Mouse (Mus musculus) limb, embryonic 10.5 days (tissue): ENCODE results near the gene U2af2. TPM values are rescaled to one million over a fixed set of nuclear protein-coding genes. Genes with fewer than 3 reads are reported as not detected.

ENCODE experiments used
- DNase-seq: peaks from one replicate; pipeline ENCODE4 v3.0.0-alpha.2; 2017; ENCODE audit warnings: low spot score
- H3K27ac ChIP-seq: fragments of 300-500 bp; sonication (generic); 2 replicates; pipeline ENCODE4 v1.5.1; 2016; ENCODE audit warnings: mild to moderate bottlenecking
- H3K27me3 ChIP-seq: fragments of 300-500 bp; sonication (generic); 2 replicates; pipeline ENCODE4 v1.6.1; 2016; ENCODE audit warnings: low read depth, mild to moderate bottlenecking; ENCODE audit not compliant: poor library complexity, severe bottlenecking
- H3K36me3 ChIP-seq: fragments of 300-500 bp; sonication (generic); 2 replicates; pipeline ENCODE4 v1.6.1; 2016; ENCODE audit warnings: mild to moderate bottlenecking, moderate library complexity
- H3K4me1 ChIP-seq: fragments of 300-500 bp; sonication (generic); 2 replicates; pipeline ENCODE4 v1.6.1; 2016
- H3K4me3 ChIP-seq: fragments of 300-500 bp; sonication (generic); 2 replicates; pipeline ENCODE4 v1.5.1; 2016; ENCODE audit warnings: mild to moderate bottlenecking, moderate library complexity
- H3K9me3 ChIP-seq: fragments of 300-500 bp; sonication (generic); replicated peaks from 2 replicates; pipeline ENCODE4 v1.6.1; 2016; ENCODE audit warnings: mild to moderate bottlenecking
- WGBS: fragments of 180-500 bp; shearing (Covaris S2); methylation state at CpG from one replicate; pipeline ENCODE4 v1.1.7; 2016; 5-methylcytosine and 5-hydroxymethylcytosine counted together
- microRNA-seq: library from miRNA; unstranded; fragments of <30 nt; microRNA quantifications from one replicate; pipeline ENCODE4, GENCODE M21; 2017
- polyA plus RNA-seq: library from polyadenylated mRNA; unstranded; fragments of >200 nt; fragmentation: Nextera tagmentation; extraction: Ambion mirVana; gene quantifications from 2 replicates; pipeline ENCODE4 v1.2.1, GENCODE M21; 2016

U2af2 gene
- polyA plus RNA-seq, 1 experiment from 2014 or later = 202 TPM

DNA sequence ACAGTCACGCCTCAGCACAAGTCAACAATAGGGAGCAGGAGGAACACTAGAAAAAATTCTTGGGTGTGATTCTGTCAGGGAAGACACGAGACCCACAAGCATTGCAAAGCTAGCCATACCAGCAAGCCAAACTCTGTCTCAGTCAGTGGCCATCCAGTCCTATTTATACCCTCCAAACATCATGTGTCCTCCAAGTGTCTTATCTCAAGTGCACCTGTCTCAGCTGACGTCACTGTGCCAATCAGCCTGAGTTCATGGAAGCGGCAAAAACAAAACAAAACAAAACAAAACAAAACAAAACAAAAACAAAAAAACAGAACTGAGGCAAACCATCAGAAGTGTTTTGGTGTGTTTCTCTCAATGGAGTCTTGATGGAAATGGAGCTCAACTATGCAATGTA, 46.3 kb downstream of the U2af2 start:
- H3K4me1 ChIP-seq = no peaks in the 10 kb centered on the region
- 81% methylated on average over 4 of the region's 4 CpGs for WGBS
- no peaks in the 10 kb centered on the region for H3K36me3 ChIP-seq
- H3K4me3 ChIP-seq = no peak overlapping the region
- no peaks in the 10 kb centered on the region for H3K9me3 ChIP-seq
- no peaks in the 10 kb centered on the region for H3K27me3 ChIP-seq
- DNase-seq = no peak
- H3K27ac ChIP-seq = no peak overlapping the region

DNA sequence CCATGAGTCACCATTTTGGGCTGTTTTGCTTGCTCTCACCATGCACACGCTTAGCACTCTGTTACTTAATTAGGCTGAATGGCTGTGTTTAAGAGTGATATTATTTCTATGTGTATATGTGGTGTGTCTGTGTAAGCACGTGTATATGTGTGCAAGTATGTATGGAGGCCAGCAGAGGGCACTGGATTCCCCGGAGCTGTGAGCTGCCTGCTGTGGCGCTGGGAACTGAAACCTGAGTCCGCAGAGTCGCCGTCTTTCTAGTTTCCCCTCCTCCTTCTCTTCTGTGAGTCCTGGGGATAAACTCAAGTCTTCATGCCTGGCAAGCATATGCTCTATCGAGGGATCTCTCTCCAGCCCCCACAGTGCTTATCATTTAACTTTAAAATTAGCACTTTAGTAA, 47.4 kb downstream of the U2af2 start:
- 86% methylated on average over 8 of the region's 8 CpGs for WGBS
- Histone ChIP-seq H3K27me3 (no peaks in the 10 kb centered on the region), H3K27ac (no peak overlapping the region), H3K9me3 (no peaks in the 10 kb centered on the region), H3K36me3 (no peaks in the 10 kb centered on the region), H3K4me3 (no peak overlapping the region), H3K4me1 (no peaks in the 10 kb centered on the region)
- DNase-seq = no peak

DNA sequence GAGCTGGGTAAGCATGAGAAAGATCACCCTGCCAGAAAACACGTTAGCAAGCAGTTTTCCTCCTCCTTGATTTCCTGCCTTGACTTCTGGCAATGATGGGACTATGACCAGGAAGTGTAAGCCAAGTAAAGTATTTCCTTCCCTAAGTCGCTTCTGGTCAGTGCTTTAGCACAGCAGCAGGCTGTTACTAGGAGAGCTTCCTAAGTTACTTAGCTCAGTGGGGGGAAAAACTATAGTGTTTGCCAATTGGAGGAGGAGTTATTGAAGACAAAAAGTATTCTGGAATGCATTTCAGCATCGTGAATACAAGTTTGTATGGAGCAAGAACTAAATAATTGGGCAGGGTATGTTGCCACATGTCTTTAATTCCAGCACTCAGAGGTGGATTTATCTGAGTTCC, 50.8 kb downstream of the U2af2 start:
- Histone ChIP-seq H3K36me3 (no peaks in the 10 kb centered on the region), H3K4me3 (no peak overlapping the region), H3K4me1 (no peaks in the 10 kb centered on the region), H3K9me3 (no peaks in the 10 kb centered on the region), H3K27me3 (no peaks in the 10 kb centered on the region), H3K27ac (no peak overlapping the region)
- DNase-seq = no peak
- 48% methylated on average over 3 of the region's 3 CpGs for WGBS

GRCm38 (mm10) chr7:5116850-5117249, 54.9 kb downstream of the U2af2 start, which contains the start of gene Rfpl4:
Rfpl4 (minus strand) TSS chr7:5116950.
- Histone ChIP-seq H3K4me3 (no peak within 1 kb of the TSS), H3K27me3 (no peaks in the 10 kb centered on the region), H3K36me3 (no peaks in the 10 kb centered on the region), H3K9me3 (no peaks in the 10 kb centered on the region), H3K4me1 (no peaks in the 10 kb centered on the region), H3K27ac (no peak within 1 kb of the TSS)
- no peak for DNase-seq
- WGBS = 91% methylated on average over 3 of the region's 3 CpGs

- no peak overlapping the region for H3K27ac ChIP-seq
- DNase-seq = no peak
- no peak overlapping the region for H3K4me3 ChIP-seq
- 0 out of 2 replicates have a peak, but pooled peaks cover 4% of the 10 kb centered on the region for H3K27me3 ChIP-seq
- H3K36me3 ChIP-seq = no peaks in the 10 kb centered on the region
- H3K4me1 ChIP-seq = peaks cover 3% of the 10 kb centered on the region; the same call in 1 of the 2 replicates
- WGBS = 91% methylated on average over 8 of the region's 8 CpGs
- H3K9me3 ChIP-seq = no peaks in the 10 kb centered on the region
Measured at GRCm38 (mm10) chr7:5125078-5125477, 63.1 kb downstream of the U2af2 start.

- WGBS = 20% methylated on average over 42 of the region's 42 CpGs
- DNase-seq = peak; percentile 79
- H3K27me3 ChIP-seq = 0 out of 2 replicates have a peak, but pooled peaks cover 4% of the 10 kb centered on the region
- H3K9me3 ChIP-seq = no peaks in the 10 kb centered on the region
- H3K36me3 ChIP-seq = no peaks in the 10 kb centered on the region
- peak within 1 kb of the TSS; percentile 44 for H3K4me3 ChIP-seq
- H3K4me1 ChIP-seq = peaks cover 3% of the 10 kb centered on the region; the same call in 1 of the 2 replicates
- peak within 1 kb of the TSS; percentile 46 for H3K27ac ChIP-seq
Measured at GRCm38 (mm10) chr7:5125549-5126406, 63.8 kb downstream of the U2af2 start, which contains the start of gene Rasl2-9. Rasl2-9 (minus strand) TSS chr7:5125950.

Small RNA genes lying within 50 kb of the gene (microRNA-seq; reads per million reads assigned to microRNA genes)
- gene Gm26217 = not detected

Other genes with a start within 250 kb of the U2af2 start
- 500 and 550 TPM in 2 replicates for gene Ube2s, start 249.6 kb upstream of the U2af2 start, polyA plus RNA-seq
- 0.16 and 0.18 TPM in 2 replicates for gene Shisa7, start 217.4 kb upstream of the U2af2 start, polyA plus RNA-seq
- 2.6 and 3.1 TPM in 2 replicates for gene Isoc2b, start 191.9 kb upstream of the U2af2 start, polyA plus RNA-seq
- gene Isoc2a, start 185.0 kb upstream of the U2af2 start, polyA plus RNA-seq = 0.46 and 0.64 TPM in 2 replicates
- gene Gm36210, start 155.6 kb upstream of the U2af2 start, polyA plus RNA-seq = not detected in 2 replicates
- gene Zfp628, start 146.9 kb upstream of the U2af2 start, polyA plus RNA-seq = 4.2 and 5.1 TPM in 2 replicates
- gene Nat14, start 140.1 kb upstream of the U2af2 start, polyA plus RNA-seq = 2.8 and 4.9 TPM in 2 replicates
- gene Ssc5d, start 136.4 kb upstream of the U2af2 start, polyA plus RNA-seq = 0.95 and 2.0 TPM in 2 replicates
- 0.10 and 0.18 TPM in 2 replicates for gene Sbk2, start 97.7 kb upstream of the U2af2 start, polyA plus RNA-seq
- not detected in 2 replicates for gene Sbk3, start 91.0 kb upstream of the U2af2 start, polyA plus RNA-seq
- 21.9 and 28.3 TPM in 2 replicates for gene Zfp579, start 66.0 kb upstream of the U2af2 start, polyA plus RNA-seq
- gene Zfp524, start 47.7 kb upstream of the U2af2 start, polyA plus RNA-seq = 8.2 and 9.0 TPM in 2 replicates
- 64.8 and 68.3 TPM in 2 replicates for gene Fiz1, start 47.4 kb upstream of the U2af2 start, polyA plus RNA-seq
- 2.0 TPM in 1 of 2 replicates, not detected in the other for gene Gm44973, start 46.6 kb upstream of the U2af2 start, polyA plus RNA-seq
- gene Zfp865, start 41.8 kb upstream of the U2af2 start, polyA plus RNA-seq = 7.5 and 7.7 TPM in 2 replicates
- 5.5 and 9.0 TPM in 2 replicates for gene Ccdc106, start 41.6 kb upstream of the U2af2 start, polyA plus RNA-seq
- not detected in 2 replicates for gene 4632433K11Rik, start 28.0 kb upstream of the U2af2 start, polyA plus RNA-seq
- 2.5 and 4.0 TPM in 2 replicates for gene Zfp784, start 23.7 kb upstream of the U2af2 start, polyA plus RNA-seq
- 30.1 and 34.3 TPM in 2 replicates for gene Zfp580, start 10.6 kb upstream of the U2af2 start, polyA plus RNA-seq
- 64.5 and 69.1 TPM in 2 replicates for gene Epn1, start 18.1 kb downstream of the U2af2 start, polyA plus RNA-seq
- not detected in 2 replicates for gene Rfpl4, start 54.8 kb downstream of the U2af2 start, polyA plus RNA-seq
- 0.20 and 0.53 TPM in 2 replicates for gene Rasl2-9, start 63.8 kb downstream of the U2af2 start, polyA plus RNA-seq
- 0.05 TPM in 1 of 2 replicates, not detected in the other for gene Vmn1r55, start 87.5 kb downstream of the U2af2 start, polyA plus RNA-seq
- not detected in 2 replicates for gene Vmn1r56, start 134.6 kb downstream of the U2af2 start, polyA plus RNA-seq
- not detected in 2 replicates for gene Vmn1r57, start 156.3 kb downstream of the U2af2 start, polyA plus RNA-seq